Comparison of ENCODE assay signal across 19 mouse cellular contexts in the genomic region with DNA sequence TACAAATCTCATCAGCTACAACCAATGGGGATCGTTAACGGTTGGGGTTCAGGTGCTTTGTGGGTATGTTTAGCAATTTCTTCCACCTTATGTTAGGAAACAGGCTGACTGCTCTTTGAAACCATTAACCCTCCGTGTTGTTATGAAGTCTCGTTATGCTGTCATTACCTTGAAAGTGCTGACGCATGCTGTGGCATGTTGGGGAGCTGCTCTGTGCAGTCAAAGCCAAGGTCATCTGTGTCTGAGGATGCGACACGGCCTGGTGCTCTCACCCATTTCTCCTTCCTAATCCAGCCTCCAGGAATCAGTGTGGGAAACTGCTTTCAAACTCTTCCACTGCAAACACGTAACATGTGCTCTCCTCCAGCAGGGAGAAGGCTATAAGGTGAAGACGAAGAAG.
"Had no signal": no experiment of that assay in that cellular context is flagged by ENCODE, and none has a peak within 500 bp of the region (broad histone marks: within the 10 kb centered on the region; RNA-seq: fewer than 3 reads in every experiment).

No protein-coding gene starts in this region.

- ATAC-seq: midbrain, embryonic 16.5 days had no signal

- H3K4me2 ChIP-seq: lung, embryonic 14.5 days; midbrain, embryonic 12.5 days; neural tube, embryonic 13.5 days; neural tube, embryonic 15.5 days had no signal

- DNase-seq: lung, adult 18-20 months; lung, embryonic 14.5 days; lung, postnatal 10 days; lung, postnatal 4 days; midbrain, embryonic 14.5 days; retina, postnatal 1 day; right cerebral cortex, adult 18-20 months; right cerebral cortex, postnatal 25 days; right cerebral cortex, postnatal 4 days; spleen, adult 18-20 months; thymus, adult 18-20 months; thymus, postnatal 14 days; thymus, postnatal 36 days had no signal

- H3K9me3 ChIP-seq: neural tube, embryonic 13.5 days; neural tube, embryonic 15.5 days had no signal

- H3K4me3 ChIP-seq: midbrain, embryonic 10.5 days; midbrain, embryonic 12.5 days; myocyte; neural tube, embryonic 13.5 days; neural tube, embryonic 15.5 days had no signal

- H3K27ac ChIP-seq: midbrain, embryonic 10.5 days; midbrain, embryonic 12.5 days; neural tube, embryonic 13.5 days; neural tube, embryonic 15.5 days had no signal

- H3K27me3 ChIP-seq: midbrain, embryonic 12.5 days; neural tube, embryonic 13.5 days; neural tube, embryonic 15.5 days had no signal

- H3K9ac ChIP-seq: lung, embryonic 14.5 days; midbrain, embryonic 12.5 days; neural tube, embryonic 13.5 days; neural tube, embryonic 15.5 days had no signal

- H3K4me1 ChIP-seq: midbrain, embryonic 10.5 days; midbrain, embryonic 12.5 days; neural tube, embryonic 13.5 days; neural tube, embryonic 15.5 days had no signal
